Mouse (Mus musculus) C2C12 (cell line): ENCODE data around the gene 2010111I01Rik. TPM values are rescaled to one million over a fixed set of nuclear protein-coding genes. Genes with fewer than 3 reads are reported as not detected.
"Not testable (repeated sequence)": the region's sequence is repeated elsewhere in the genome, so short reads cannot be mapped to it uniquely, and the experiment has no call there.

Experiments used
- H3K27me3 ChIP-seq: one replicate; pipeline ENCODE4 v1.6.1; 2011; ENCODE audit not compliant: control insufficient read depth, insufficient read depth, insufficient read length
- H3K36me3 ChIP-seq: one replicate; pipeline ENCODE4 v1.6.1; 2011; ENCODE audit not compliant: control insufficient read depth, insufficient read depth
- H3K4me3 ChIP-seq: one replicate; pipeline ENCODE4 v1.5.1; 2011; ENCODE audit warnings: mild to moderate bottlenecking, control low read depth; ENCODE audit not compliant: poor library complexity, insufficient read depth, severe bottlenecking
- H3K79me2 ChIP-seq: one replicate; pipeline ENCODE4 v1.6.1; 2011; ENCODE audit not compliant: control insufficient read depth, insufficient read depth
- H3K79me3 ChIP-seq: one replicate; pipeline ENCODE4 v1.6.1; 2011; ENCODE audit warnings: low read depth, control low read depth
- H3ac ChIP-seq: one replicate; pipeline ENCODE3; 2011; ENCODE audit warnings: low read depth; ENCODE audit not compliant: control insufficient read depth, insufficient read length
- CEBPB ChIP-seq: IDR thresholded peaks from one replicate; pipeline ENCODE4 v1.6.1; 2011; ENCODE audit warnings: low read depth, mild to moderate bottlenecking, control low read depth, moderate library complexity
- CTCF ChIP-seq: IDR thresholded peaks from one replicate; pipeline ENCODE4 v1.5.1; 2011; ENCODE audit not compliant: control insufficient read depth, insufficient read depth, insufficient read length
- FOSL1 ChIP-seq: IDR thresholded peaks from one replicate; pipeline ENCODE4 v1.8.0; 2011; ENCODE audit warnings: mild to moderate bottlenecking, low read length; ENCODE audit not compliant: poor library complexity, insufficient read depth, severe bottlenecking
- MAX ChIP-seq: IDR thresholded peaks from one replicate; pipeline ENCODE4 v1.6.1; 2011; ENCODE audit warnings: mild to moderate bottlenecking, control low read depth
- MYOD1 ChIP-seq: IDR thresholded peaks from one replicate; pipeline ENCODE4 v1.6.1; 2011; ENCODE audit warnings: low read depth; ENCODE audit not compliant: control insufficient read depth, insufficient read length
- MYOG ChIP-seq: IDR thresholded peaks from one replicate; pipeline ENCODE4 v1.6.1; 2011; ENCODE audit not compliant: control insufficient read depth, insufficient read length; ENCODE audit errors: extremely low read depth
- USF1 ChIP-seq: IDR thresholded peaks from one replicate; pipeline ENCODE4 v1.6.1; 2011; ENCODE audit warnings: low read depth, mild to moderate bottlenecking, control low read depth, moderate library complexity
- polyA plus RNA-seq: library from polyadenylated mRNA; unstranded; fragments of >200 nt; fragmentation: generic; extraction: Trizol; gene quantifications from one replicate; pipeline ENCODE4 v1.2.1, GENCODE M21; 2012; ENCODE audit warnings: missing spikeins

2010111I01Rik gene
- polyA plus RNA-seq, 1 experiment = 91.7 TPM

DNA sequence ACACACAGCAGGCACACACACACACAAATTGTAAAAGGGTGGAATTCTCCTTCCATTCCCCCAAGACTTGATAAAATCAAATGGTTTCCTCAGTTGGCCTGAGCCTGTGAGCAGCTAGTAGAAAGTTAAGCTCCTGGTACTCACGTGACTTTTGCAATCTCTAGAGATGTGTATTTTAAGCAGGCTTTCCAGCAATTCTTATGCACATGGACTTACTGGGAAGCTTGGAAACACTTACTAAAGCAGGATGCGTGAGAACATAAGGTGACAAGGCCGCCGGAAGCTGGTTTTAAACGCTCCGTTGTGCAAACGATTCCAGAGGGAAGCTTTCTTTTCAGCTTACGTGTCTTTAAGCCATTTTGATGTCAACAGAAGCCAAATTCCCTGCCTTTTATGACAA is 41.5 kb upstream of the 2010111I01Rik start:
- Histone ChIP-seq H3K27me3 (no peaks in the 10 kb centered on the region), H3ac (no peak overlapping the region), H3K79me2 (no peaks in the 10 kb centered on the region), H3K4me3 (no peak overlapping the region), H3K79me3 (no peaks in the 10 kb centered on the region), H3K36me3 (no peaks in the 10 kb centered on the region)
- TF ChIP-seq MAX (no peak), CEBPB (no peak), CTCF (no peak), MYOD1 (no peak), MYOG (no peak), USF1 (no peak)

GRCm38 (mm10) chr13:62926479-62926878 is 38.2 kb upstream of the 2010111I01Rik start:
- TF ChIP-seq CEBPB (no peak), CTCF (peak; percentile 47)
- Histone ChIP-seq H3ac (no peak overlapping the region), H3K79me3 (no peaks in the 10 kb centered on the region), H3K79me2 (no peaks in the 10 kb centered on the region), H3K4me3 (no peak overlapping the region), H3K27me3 (no peaks in the 10 kb centered on the region), H3K36me3 (no peaks in the 10 kb centered on the region)

- Histone ChIP-seq H3ac (no peak overlapping the region), H3K79me2 (no peaks in the 10 kb centered on the region), H3K36me3 (no peaks in the 10 kb centered on the region), H3K79me3 (no peaks in the 10 kb centered on the region), H3K27me3 (no peaks in the 10 kb centered on the region), H3K4me3 (no peak overlapping the region)
- TF ChIP-seq FOSL1 (no peak), MYOD1 (no peak), CEBPB (no peak), MAX (no peak), CTCF (no peak), USF1 (no peak), MYOG (no peak)
Measured at GRCm38 (mm10) chr13:62927470-62927869, 37.2 kb upstream of the 2010111I01Rik start.

- H3K79me3 ChIP-seq, H3K27me3 ChIP-seq, H3ac ChIP-seq, H3K36me3 ChIP-seq, H3K79me2 ChIP-seq, H3K4me3 ChIP-seq: not testable (repeated sequence)
Measured at GRCm38 (mm10) chr13:62929144-62929543, 35.5 kb upstream of the 2010111I01Rik start.

GRCm38 (mm10) chr13:62929766-62930389 is 34.8 kb upstream of the 2010111I01Rik start:
- no peak overlapping the region for H3K4me3 ChIP-seq
- TF ChIP-seq CEBPB (no peak), USF1 (no peak), CTCF (no peak), MYOD1 (no peak), MYOG (no peak), MAX (no peak), FOSL1 (no peak)
- H3ac ChIP-seq = no peak overlapping the region
- no peaks in the 10 kb centered on the region for H3K36me3 ChIP-seq
- H3K27me3 ChIP-seq = no peaks in the 10 kb centered on the region
- no peaks in the 10 kb centered on the region for H3K79me2 ChIP-seq
- no peaks in the 10 kb centered on the region for H3K79me3 ChIP-seq

- H3K27me3 ChIP-seq = no peaks in the 10 kb centered on the region
- H3K36me3 ChIP-seq = no peaks in the 10 kb centered on the region
- no peak overlapping the region for H3ac ChIP-seq
- TF ChIP-seq MAX (no peak), CTCF (no peak)
- H3K79me2 ChIP-seq = no peaks in the 10 kb centered on the region
- no peaks in the 10 kb centered on the region for H3K79me3 ChIP-seq
- no peak overlapping the region for H3K4me3 ChIP-seq
Measured at GRCm38 (mm10) chr13:62932452-62932851, 32.2 kb upstream of the 2010111I01Rik start.

DNA sequence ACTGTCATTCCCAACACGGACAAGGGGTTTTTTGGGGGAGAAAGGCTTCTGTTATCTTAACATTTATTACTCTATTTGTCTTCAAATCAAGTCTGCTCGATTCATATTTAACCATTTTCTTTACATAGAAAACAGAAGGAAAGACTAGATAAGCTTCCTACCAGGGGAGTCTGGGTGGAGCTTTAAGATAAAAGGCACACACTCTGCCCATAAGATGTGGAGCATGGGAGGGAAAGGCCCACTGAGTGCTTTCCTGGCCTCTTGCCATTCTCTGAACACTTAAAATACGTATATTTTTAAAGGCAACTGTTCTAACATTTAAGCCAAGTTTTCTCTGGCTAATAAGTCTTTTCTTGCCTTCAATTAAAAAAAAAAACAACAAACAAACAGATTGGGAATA is 25.3 kb upstream of the 2010111I01Rik start:
- no peaks in the 10 kb centered on the region for H3K27me3 ChIP-seq
- no peak overlapping the region for H3K4me3 ChIP-seq
- H3K36me3 ChIP-seq = no peaks in the 10 kb centered on the region
- H3ac ChIP-seq = no peak overlapping the region
- TF ChIP-seq CEBPB (no peak), MAX (no peak), FOSL1 (no peak)
- no peaks in the 10 kb centered on the region for H3K79me3 ChIP-seq
- no peaks in the 10 kb centered on the region for H3K79me2 ChIP-seq
